Mouse (Mus musculus): ENCODE results near the gene Aebp1. TPM values are rescaled to one million over a fixed set of nuclear protein-coding genes. Genes with fewer than 3 reads are reported as not detected.
A peak's percentile ranks its signal among the peaks of the same experiment; 100 is the strongest.

Gene Aebp1
- polyA plus RNA-seq, 1 experiment from 2014 or later = 8.9 TPM

GRCm38 (mm10) chr11:5860639-5861038 is 1.1 kb upstream of the Aebp1 start:
- H3K4me3 ChIP-seq (ENCODE audit: low read depth, low read length) = no peak overlapping the region
- no peaks in the 10 kb centered on the region for H3K36me3 ChIP-seq (ENCODE audit: control insufficient read depth, insufficient read depth, low read length)
- H3K27me3 ChIP-seq (ENCODE audit: control insufficient read depth, insufficient read depth, low read length) = peaks cover 17% of the 10 kb centered on the region
- no peaks in the 10 kb centered on the region for H3K9me3 ChIP-seq (ENCODE audit: control insufficient read depth, low read length)
- H3K27ac ChIP-seq (ENCODE audit: low read depth, low read length) = no peak overlapping the region
- H3K4me2 ChIP-seq (ENCODE audit: low read depth) = no peak overlapping the region
- WGBS = 67% methylated on average over 6 of the region's 6 CpGs
- H3K4me1 ChIP-seq (ENCODE audit: control insufficient read depth, insufficient read depth, low read length) = peaks cover 5% of the 10 kb centered on the region; the same call in 1 of the 2 replicates
- no peak for DNase-seq (ENCODE audit: low spot score)
- no peak overlapping the region for H3K9ac ChIP-seq (ENCODE audit: low read length)
- no peak for ATAC-seq (ENCODE audit: insufficient read depth, low FRiP score, low TSS enrichment)

GRCm38 (mm10) chr11:5862394-5863105 is 803 bp downstream of the Aebp1 start:
- Histone ChIP-seq H3K4me3 (ENCODE audit: low read depth, low read length) (peak overlapping the region; percentile 31; the same call in 1 of the 2 replicates), H3K4me1 (ENCODE audit: control insufficient read depth, insufficient read depth, low read length) (peaks cover 5% of the 10 kb centered on the region; the same call in 1 of the 2 replicates), H3K36me3 (ENCODE audit: control insufficient read depth, insufficient read depth, low read length) (no peaks in the 10 kb centered on the region), H3K9ac (ENCODE audit: low read length) (no peak overlapping the region), H3K27me3 (ENCODE audit: control insufficient read depth, insufficient read depth, low read length) (peaks cover 17% of the 10 kb centered on the region), H3K4me2 (ENCODE audit: low read depth) (peak overlapping the region; percentile 46), H3K9me3 (ENCODE audit: control insufficient read depth, low read length) (no peaks in the 10 kb centered on the region), H3K27ac (ENCODE audit: low read depth, low read length) (no peak overlapping the region)
- WGBS = 19% methylated on average over 15 of the region's 15 CpGs
- ATAC-seq (ENCODE audit: insufficient read depth, low FRiP score, low TSS enrichment) = no peak
- no peak for DNase-seq (ENCODE audit: low spot score)

DNA sequence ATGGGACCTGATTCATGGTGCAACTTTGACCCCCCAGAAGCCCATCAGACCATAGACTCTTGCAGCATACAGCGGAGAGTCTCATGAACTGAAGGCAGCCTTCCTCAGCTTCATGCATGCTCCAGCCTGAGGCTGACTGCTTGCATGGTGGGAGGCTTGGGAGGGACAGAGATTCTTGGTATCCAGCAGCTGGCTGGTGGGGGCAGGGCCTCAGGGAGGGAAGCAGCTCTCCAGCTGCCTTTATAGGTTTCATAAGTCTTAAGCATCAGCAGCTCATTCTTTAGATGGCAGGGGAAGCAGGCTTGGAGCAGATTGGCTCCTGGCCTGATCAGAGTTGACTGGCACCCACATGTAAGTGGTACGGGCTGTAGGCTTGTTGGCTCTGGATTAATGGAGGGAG is 5.4 kb downstream of the Aebp1 start:
- no peak for DNase-seq (ENCODE audit: low spot score)
- no peak overlapping the region for H3K4me3 ChIP-seq (ENCODE audit: low read depth, low read length)
- peaks cover 2% of the 10 kb centered on the region; the same call in 1 of the 2 replicates for H3K27me3 ChIP-seq (ENCODE audit: control insufficient read depth, insufficient read depth, low read length)
- no peak overlapping the region for H3K27ac ChIP-seq (ENCODE audit: low read depth, low read length)
- no peaks in the 10 kb centered on the region for H3K9me3 ChIP-seq (ENCODE audit: control insufficient read depth, low read length)
- ATAC-seq (ENCODE audit: insufficient read depth, low FRiP score, low TSS enrichment) = no peak
- no peaks in the 10 kb centered on the region; the same call in 1 of the 2 replicates for H3K4me1 ChIP-seq (ENCODE audit: control insufficient read depth, insufficient read depth, low read length)
- 89% methylated on average over 2 of the region's 2 CpGs for WGBS
- H3K9ac ChIP-seq (ENCODE audit: low read length) = no peak overlapping the region
- H3K36me3 ChIP-seq (ENCODE audit: control insufficient read depth, insufficient read depth, low read length) = peaks cover under 1% of the 10 kb centered on the region; the same call in 1 of the 2 replicates
- H3K4me2 ChIP-seq (ENCODE audit: low read depth) = no peak overlapping the region

- no peak for ATAC-seq (ENCODE audit: insufficient read depth, low FRiP score, low TSS enrichment)
- WGBS = 94% methylated on average over 12 of the region's 12 CpGs
- Histone ChIP-seq H3K4me3 (ENCODE audit: low read depth, low read length) (no peak overlapping the region), H3K4me1 (ENCODE audit: control insufficient read depth, insufficient read depth, low read length) (no peaks in the 10 kb centered on the region; the same call in 1 of the 2 replicates), H3K36me3 (ENCODE audit: control insufficient read depth, insufficient read depth, low read length) (peaks cover 8% of the 10 kb centered on the region), H3K27ac (ENCODE audit: low read depth, low read length) (no peak overlapping the region), H3K9ac (ENCODE audit: low read length) (no peak overlapping the region), H3K4me2 (ENCODE audit: low read depth) (no peak overlapping the region), H3K9me3 (ENCODE audit: control insufficient read depth, low read length) (no peaks in the 10 kb centered on the region), H3K27me3 (ENCODE audit: control insufficient read depth, insufficient read depth, low read length) (no peaks in the 10 kb centered on the region; the same call in 1 of the 2 replicates)
- no peak for DNase-seq (ENCODE audit: low spot score)
Measured at GRCm38 (mm10) chr11:5868324-5868723, 6.6 kb downstream of the Aebp1 start.

- ATAC-seq (ENCODE audit: insufficient read depth, low FRiP score, low TSS enrichment) = no peak
- no peaks in the 10 kb centered on the region for H3K9me3 ChIP-seq (ENCODE audit: control insufficient read depth, low read length)
- WGBS = 93% methylated on average over 16 of the region's 16 CpGs
Measured at GRCm38 (mm10) chr11:5869331-5869730, 7.6 kb downstream of the Aebp1 start.

GRCm38 (mm10) chr11:5870069-5870468 is 8.3 kb downstream of the Aebp1 start:
- H3K27ac ChIP-seq (ENCODE audit: low read depth, low read length) = no peak overlapping the region
- no peaks in the 10 kb centered on the region for H3K27me3 ChIP-seq (ENCODE audit: control insufficient read depth, insufficient read depth, low read length)
- H3K9me3 ChIP-seq (ENCODE audit: control insufficient read depth, low read length) = no peaks in the 10 kb centered on the region
- H3K4me3 ChIP-seq (ENCODE audit: low read depth, low read length) = no peak overlapping the region
- ATAC-seq (ENCODE audit: insufficient read depth, low FRiP score, low TSS enrichment) (no peak), DNase-seq (ENCODE audit: low spot score) (no peak)
- H3K9ac ChIP-seq (ENCODE audit: low read length) = no peak overlapping the region
- no peaks in the 10 kb centered on the region for H3K4me1 ChIP-seq (ENCODE audit: control insufficient read depth, insufficient read depth, low read length)
- H3K36me3 ChIP-seq (ENCODE audit: control insufficient read depth, insufficient read depth, low read length) = peaks cover 13% of the 10 kb centered on the region
- WGBS = 89% methylated on average over 16 of the region's 16 CpGs
- no peak overlapping the region for H3K4me2 ChIP-seq (ENCODE audit: low read depth)

More at GRCm38 (mm10) chr11:5869331-5869730, 7.6 kb downstream of the Aebp1 start:
- H3K27ac ChIP-seq (ENCODE audit: low read depth, low read length) = no peak overlapping the region
- H3K4me3 ChIP-seq (ENCODE audit: low read depth, low read length) = no peak overlapping the region
- H3K4me1 ChIP-seq (ENCODE audit: control insufficient read depth, insufficient read depth, low read length) = no peaks in the 10 kb centered on the region
- H3K4me2 ChIP-seq (ENCODE audit: low read depth) = no peak overlapping the region
- no peak for DNase-seq (ENCODE audit: low spot score)
- H3K36me3 ChIP-seq (ENCODE audit: control insufficient read depth, insufficient read depth, low read length) = peaks cover 11% of the 10 kb centered on the region
- H3K9ac ChIP-seq (ENCODE audit: low read length) = no peak overlapping the region
- H3K27me3 ChIP-seq (ENCODE audit: control insufficient read depth, insufficient read depth, low read length) = no peaks in the 10 kb centered on the region

DNA sequence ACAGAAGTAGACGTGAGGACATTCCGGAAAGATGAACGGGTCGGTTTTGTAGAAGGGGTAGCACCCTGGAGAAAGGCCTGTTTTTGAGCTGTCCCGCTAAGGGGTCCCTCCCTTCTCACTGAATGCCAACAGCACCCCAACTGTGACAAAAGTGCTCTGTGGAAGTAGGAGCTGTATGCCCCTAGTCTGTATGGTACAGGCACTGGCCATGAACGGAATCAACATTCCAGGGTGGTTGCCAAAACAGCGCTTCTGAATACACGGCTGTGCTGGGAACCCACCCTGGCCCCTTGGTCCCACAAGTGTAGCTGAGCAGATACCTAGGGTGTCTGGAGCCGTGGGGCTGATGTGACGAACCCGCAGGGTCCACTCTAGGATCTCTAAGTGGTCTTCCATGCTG is 11.0 kb downstream of the Aebp1 start:
- Histone ChIP-seq H3K36me3 (ENCODE audit: control insufficient read depth, insufficient read depth, low read length) (peaks cover 13% of the 10 kb centered on the region), H3K27me3 (ENCODE audit: control insufficient read depth, insufficient read depth, low read length) (no peaks in the 10 kb centered on the region), H3K9me3 (ENCODE audit: control insufficient read depth, low read length) (no peaks in the 10 kb centered on the region), H3K27ac (ENCODE audit: low read depth, low read length) (no peak overlapping the region), H3K9ac (ENCODE audit: low read length) (no peak overlapping the region), H3K4me1 (ENCODE audit: control insufficient read depth, insufficient read depth, low read length) (peaks cover 11% of the 10 kb centered on the region), H3K4me3 (ENCODE audit: low read depth, low read length) (no peak overlapping the region), H3K4me2 (ENCODE audit: low read depth) (no peak overlapping the region)
- 94% methylated on average over 11 of the region's 11 CpGs for WGBS
- ATAC-seq (ENCODE audit: insufficient read depth, low FRiP score, low TSS enrichment) (no peak), DNase-seq (ENCODE audit: low spot score) (no peak)

DNA sequence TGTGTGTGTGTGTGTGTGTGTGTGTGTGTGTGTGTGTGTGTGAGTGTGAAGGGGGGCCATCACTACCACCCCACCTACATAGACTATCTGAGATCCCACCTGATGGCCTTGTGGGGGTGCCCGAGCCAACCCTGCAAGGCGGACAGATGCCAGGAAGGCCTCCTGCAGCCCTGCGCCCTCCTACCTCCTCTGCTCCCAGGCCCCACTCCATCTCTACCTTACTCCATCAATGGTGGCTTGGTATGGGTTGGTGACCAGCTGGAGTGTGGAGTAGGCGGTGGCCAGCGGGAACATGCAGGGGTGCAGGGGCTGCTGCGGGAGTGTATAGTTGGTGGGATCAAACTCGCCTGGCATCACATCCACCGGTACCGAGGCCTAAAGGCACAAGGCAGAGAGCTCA is 11.4 kb downstream of the Aebp1 start:
- Histone ChIP-seq H3K36me3 (ENCODE audit: control insufficient read depth, insufficient read depth, low read length) (peaks cover 13% of the 10 kb centered on the region), H3K27ac (ENCODE audit: low read depth, low read length) (no peak overlapping the region)

DNA sequence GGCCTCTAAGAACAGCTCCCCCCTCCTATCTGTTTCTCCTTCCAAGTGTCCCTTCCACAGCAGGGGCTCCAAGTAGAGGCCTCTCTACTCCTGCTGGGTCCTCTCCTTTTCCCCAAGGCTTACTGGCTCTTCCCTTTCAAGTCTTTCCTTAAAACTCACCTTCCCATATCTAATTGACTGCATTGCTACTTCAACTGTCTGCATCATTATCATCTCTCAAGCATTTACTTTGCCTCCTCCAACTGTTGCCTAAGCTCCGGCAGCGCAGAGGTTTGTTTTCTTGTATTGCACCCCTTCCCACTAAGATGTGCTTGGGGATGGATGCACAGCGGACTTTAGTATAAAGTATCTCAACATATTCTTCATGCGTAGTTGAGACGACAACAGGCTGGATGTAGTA is 15.7 kb downstream of the Aebp1 start:
- DNase-seq (ENCODE audit: low spot score) (no peak), ATAC-seq (ENCODE audit: insufficient read depth, low FRiP score, low TSS enrichment) (no peak)
- Histone ChIP-seq H3K9me3 (ENCODE audit: control insufficient read depth, low read length) (no peaks in the 10 kb centered on the region), H3K27me3 (ENCODE audit: control insufficient read depth, insufficient read depth, low read length) (no peaks in the 10 kb centered on the region), H3K4me3 (ENCODE audit: low read depth, low read length) (peak overlapping the region; percentile 49), H3K4me1 (ENCODE audit: control insufficient read depth, insufficient read depth, low read length) (peaks cover 16% of the 10 kb centered on the region), H3K36me3 (ENCODE audit: control insufficient read depth, insufficient read depth, low read length) (peaks cover 11% of the 10 kb centered on the region), H3K4me2 (ENCODE audit: low read depth) (peak overlapping the region; percentile 61), H3K27ac (ENCODE audit: low read depth, low read length) (no peak overlapping the region), H3K9ac (ENCODE audit: low read length) (peak overlapping the region; percentile 35)
- 5% methylated on average over 5 of the region's 5 CpGs for WGBS

More for the DNA sequence above, 11.4 kb downstream of the Aebp1 start:
- Histone ChIP-seq H3K4me3 (ENCODE audit: low read depth, low read length) (no peak overlapping the region), H3K9me3 (ENCODE audit: control insufficient read depth, low read length) (no peaks in the 10 kb centered on the region), H3K4me1 (ENCODE audit: control insufficient read depth, insufficient read depth, low read length) (peaks cover 11% of the 10 kb centered on the region), H3K9ac (ENCODE audit: low read length) (no peak overlapping the region), H3K27me3 (ENCODE audit: control insufficient read depth, insufficient read depth, low read length) (no peaks in the 10 kb centered on the region), H3K4me2 (ENCODE audit: low read depth) (no peak overlapping the region)
- over 99% methylated on average over 9 of the region's 9 CpGs for WGBS
- ATAC-seq (ENCODE audit: insufficient read depth, low FRiP score, low TSS enrichment) (no peak), DNase-seq (ENCODE audit: low spot score) (no peak)

Measured in neural tube, embryonic 11.5 days (tissue).